Mouse (Mus musculus) kidney, postnatal 14 days (tissue): Measurements from ENCODE around the gene Gper1.

Source experiments
- DNase-seq: peaks from one replicate; pipeline ENCODE4 v3.0.0; 2022; ENCODE audit warnings: mixed read lengths

Gene Gper1

GRCm38 (mm10) chr5:139411665-139412314 lies 11.2 kb upstream of the Gper1 start:
- no peak for DNase-seq

GRCm38 (mm10) chr5:139413545-139413944 lies 9.4 kb upstream of the Gper1 start:
- no peak for DNase-seq

GRCm38 (mm10) chr5:139415001-139415400 lies 8.0 kb upstream of the Gper1 start:
- no peak for DNase-seq

- no peak for DNase-seq
Observed at GRCm38 (mm10) chr5:139416942-139417341, 6.0 kb upstream of the Gper1 start.

- no peak for DNase-seq
Observed at GRCm38 (mm10) chr5:139417480-139417879, 5.5 kb upstream of the Gper1 start.

- DNase-seq: no peak
Observed at GRCm38 (mm10) chr5:139418110-139418509, 4.8 kb upstream of the Gper1 start.

- DNase-seq: no peak
Observed at GRCm38 (mm10) chr5:139418633-139419032, 4.3 kb upstream of the Gper1 start.

- no peak for DNase-seq
Observed at GRCm38 (mm10) chr5:139425198-139425597, 2.2 kb downstream of the Gper1 start.

- DNase-seq: no peak
Observed at GRCm38 (mm10) chr5:139427001-139427400, 4.0 kb downstream of the Gper1 start.

- DNase-seq: no peak
Observed at GRCm38 (mm10) chr5:139427989-139428388, 5.0 kb downstream of the Gper1 start.

GRCm38 (mm10) chr5:139429818-139430341 lies 6.9 kb downstream of the Gper1 start:
- peak; percentile 45 for DNase-seq

- DNase-seq: no peak
Observed at GRCm38 (mm10) chr5:139432333-139432732, 9.4 kb downstream of the Gper1 start.

- no peak for DNase-seq
Observed at GRCm38 (mm10) chr5:139432747-139433508, 10.0 kb downstream of the Gper1 start.

- no peak for DNase-seq
Observed at GRCm38 (mm10) chr5:139433842-139434568, 11.1 kb downstream of the Gper1 start.

GRCm38 (mm10) chr5:139434940-139435339 lies 12.0 kb downstream of the Gper1 start:
- no peak for DNase-seq

- DNase-seq: no peak
Observed at GRCm38 (mm10) chr5:139437769-139438168, 14.8 kb downstream of the Gper1 start.

- DNase-seq: no peak
Observed at GRCm38 (mm10) chr5:139438440-139438839, 15.5 kb downstream of the Gper1 start.

- DNase-seq: no peak
Observed at GRCm38 (mm10) chr5:139440451-139440850, 17.5 kb downstream of the Gper1 start.

GRCm38 (mm10) chr5:139440926-139441725 lies 18.2 kb downstream of the Gper1 start:
- DNase-seq: no peak

- DNase-seq: no peak
Observed at GRCm38 (mm10) chr5:139441726-139442018, 18.7 kb downstream of the Gper1 start.

- no peak for DNase-seq
Observed at GRCm38 (mm10) chr5:139442428-139442827, 19.5 kb downstream of the Gper1 start.

GRCm38 (mm10) chr5:139442962-139443361 lies 20.0 kb downstream of the Gper1 start:
- DNase-seq: no peak

GRCm38 (mm10) chr5:139445258-139445657 lies 22.3 kb downstream of the Gper1 start:
- DNase-seq: no peak
